Mouse (Mus musculus): ENCODE measurements around the gene Aktip.

GRCm38 (mm10) chr8:91079678-91080077, 120.1 kb downstream of the Aktip start:
- TF ChIP-seq CTCF (IDR thresholded peaks at IDR 0.05; ENCODE audit: low read depth) (0 out of 2 replicates have a peak, but pooled peaks have one; percentile 3), EP300 (IDR thresholded peaks at IDR 0.05; ENCODE audit: low read depth) (no peak)

Data from liver, embryonic 14.5 days (tissue).